Mouse (Mus musculus) ES-Bruce4 (cell line): Measurements from ENCODE around the gene Stim1. TPM values are rescaled to one million over a fixed set of nuclear protein-coding genes. Genes with fewer than 3 reads are reported as not detected.

Experiments
- H3K27ac ChIP-seq: 2 replicates; pipeline ENCODE4 v1.5.1; 2012; ENCODE audit warnings: low read length, inconsistent platforms; ENCODE audit not compliant: insufficient read depth
- H3K27me3 ChIP-seq: 2 replicates; pipeline ENCODE4 v1.6.1; 2012; ENCODE audit warnings: mild to moderate bottlenecking, low read length, inconsistent platforms; ENCODE audit not compliant: control insufficient read depth, poor library complexity, insufficient read depth, severe bottlenecking
- H3K36me3 ChIP-seq: 2 replicates; pipeline ENCODE4 v1.6.1; 2012; ENCODE audit warnings: inconsistent platforms, mild to moderate bottlenecking, low read length, moderate library complexity; ENCODE audit not compliant: control insufficient read depth, poor library complexity, insufficient read depth, severe bottlenecking
- H3K4me1 ChIP-seq: one replicate; pipeline ENCODE4 v1.8.1; 2011; ENCODE audit warnings: low read length; ENCODE audit not compliant: control insufficient read depth, insufficient read depth
- H3K4me3 ChIP-seq: 2 replicates; pipeline ENCODE4 v1.5.1; 2011; ENCODE audit warnings: low read depth, mild to moderate bottlenecking, low read length
- H3K9ac ChIP-seq: 2 replicates; pipeline ENCODE4 v1.6.1; 2012; ENCODE audit warnings: low read depth, mild to moderate bottlenecking, inconsistent platforms; ENCODE audit not compliant: poor library complexity, severe bottlenecking
- H3K9me3 ChIP-seq: replicated peaks from 2 replicates; pipeline ENCODE4 v1.6.1; 2012; ENCODE audit warnings: mild to moderate bottlenecking, low read length, inconsistent platforms; ENCODE audit not compliant: control insufficient read depth, poor library complexity, insufficient read depth, severe bottlenecking
- CTCF ChIP-seq: IDR thresholded peaks from one replicate; pipeline ENCODE4 v1.8.1; 2011; ENCODE audit warnings: low read depth, low read length
- EP300 ChIP-seq: IDR thresholded peaks from 2 replicates; pipeline ENCODE4 v1.6.1; 2011; ENCODE audit warnings: low read depth, low read length; ENCODE audit not compliant: insufficient read depth
- POLR2A ChIP-seq: IDR thresholded peaks from one replicate; pipeline ENCODE4 v1.8.1; 2011; ENCODE audit warnings: low read length; ENCODE audit not compliant: insufficient read depth
- polyA plus RNA-seq: library from polyadenylated mRNA; stranded (reverse); fragments of >200 nt; gene quantifications from 2 replicates; pipeline ENCODE4 v1.2.4, GENCODE M21; 2011; ENCODE audit warnings: low read depth; ENCODE audit not compliant: missing spikeins, insufficient read depth, insufficient read length

Stim1 gene
- polyA plus RNA-seq, 1 experiment: 26.0 TPM

GRCm38 (mm10) chr7:102361297-102361696, 93.7 kb downstream of the Stim1 start:
- Histone ChIP-seq H3K9me3 (no peaks in the 10 kb centered on the region), H3K36me3 (no peaks in the 10 kb centered on the region), H3K27ac (no peak overlapping the region), H3K4me1 (no peaks in the 10 kb centered on the region), H3K9ac (no peak overlapping the region), H3K27me3 (no peaks in the 10 kb centered on the region), H3K4me3 (no peak overlapping the region)
- TF ChIP-seq CTCF (no peak), POLR2A (no peak), EP300 (no peak)

- no peak overlapping the region for H3K27ac ChIP-seq
- no peaks in the 10 kb centered on the region for H3K9me3 ChIP-seq
- no peaks in the 10 kb centered on the region for H3K4me1 ChIP-seq
- H3K27me3 ChIP-seq: no peaks in the 10 kb centered on the region
- no peak for TF ChIP-seq CTCF
- no peak for TF ChIP-seq EP300
- TF ChIP-seq POLR2A: no peak
- no peak overlapping the region for H3K4me3 ChIP-seq
- no peak overlapping the region for H3K9ac ChIP-seq
- H3K36me3 ChIP-seq: no peaks in the 10 kb centered on the region
Measured at GRCm38 (mm10) chr7:102363853-102364252, 96.2 kb downstream of the Stim1 start.

- Histone ChIP-seq H3K27ac (no peak overlapping the region), H3K4me1 (no peaks in the 10 kb centered on the region), H3K9ac (no peak overlapping the region), H3K27me3 (no peaks in the 10 kb centered on the region), H3K9me3 (no peaks in the 10 kb centered on the region), H3K36me3 (no peaks in the 10 kb centered on the region), H3K4me3 (no peak overlapping the region)
- TF ChIP-seq EP300: no peak
- no peak for TF ChIP-seq POLR2A
- TF ChIP-seq CTCF: no peak
Measured at GRCm38 (mm10) chr7:102369661-102370060, 102.1 kb downstream of the Stim1 start.

GRCm38 (mm10) chr7:102370526-102370925, 102.9 kb downstream of the Stim1 start:
- Histone ChIP-seq H3K9me3 (no peaks in the 10 kb centered on the region), H3K27ac (no peak overlapping the region), H3K9ac (no peak overlapping the region), H3K4me3 (no peak overlapping the region), H3K4me1 (no peaks in the 10 kb centered on the region), H3K36me3 (no peaks in the 10 kb centered on the region), H3K27me3 (no peaks in the 10 kb centered on the region)
- TF ChIP-seq EP300 (no peak), POLR2A (no peak), CTCF (no peak)

GRCm38 (mm10) chr7:102373382-102374072, 105.9 kb downstream of the Stim1 start:
- no peaks in the 10 kb centered on the region for H3K36me3 ChIP-seq
- H3K27me3 ChIP-seq: no peaks in the 10 kb centered on the region
- H3K27ac ChIP-seq: no peak overlapping the region
- H3K4me1 ChIP-seq: no peaks in the 10 kb centered on the region
- no peak overlapping the region for H3K4me3 ChIP-seq
- TF ChIP-seq POLR2A (no peak), CTCF (no peak), EP300 (no peak)
- no peak overlapping the region for H3K9ac ChIP-seq
- no peaks in the 10 kb centered on the region for H3K9me3 ChIP-seq

GRCm38 (mm10) chr7:102383221-102383620, 115.6 kb downstream of the Stim1 start:
- H3K9ac ChIP-seq: no peak overlapping the region
- no peak for TF ChIP-seq POLR2A
- no peak for TF ChIP-seq EP300
- no peak for TF ChIP-seq CTCF
- H3K36me3 ChIP-seq: no peaks in the 10 kb centered on the region
- no peak overlapping the region for H3K27ac ChIP-seq
- H3K4me3 ChIP-seq: no peak overlapping the region
- H3K4me1 ChIP-seq: no peaks in the 10 kb centered on the region
- H3K9me3 ChIP-seq: no peaks in the 10 kb centered on the region
- no peaks in the 10 kb centered on the region for H3K27me3 ChIP-seq
